Mouse (Mus musculus): ENCODE results near the gene BC049715.
"Not testable (repeated sequence)": the region's sequence is repeated elsewhere in the genome, so short reads cannot be mapped to it uniquely, and the experiment has no call there.

BC049715 gene

GRCm38 (mm10) chr6:136827516-136827880 is at the start of gene BC049715:
BC049715 (plus strand) TSS chr6:136827626.
- no peak for DNase-seq (ENCODE audit: low spot score)

- no peak for DNase-seq (ENCODE audit: low spot score)
Observed at GRCm38 (mm10) chr6:136781377-136781986, 45.9 kb upstream of the BC049715 start, which contains the start of gene Gucy2c. Gucy2c (minus strand) TSS chr6:136781765.

DNA sequence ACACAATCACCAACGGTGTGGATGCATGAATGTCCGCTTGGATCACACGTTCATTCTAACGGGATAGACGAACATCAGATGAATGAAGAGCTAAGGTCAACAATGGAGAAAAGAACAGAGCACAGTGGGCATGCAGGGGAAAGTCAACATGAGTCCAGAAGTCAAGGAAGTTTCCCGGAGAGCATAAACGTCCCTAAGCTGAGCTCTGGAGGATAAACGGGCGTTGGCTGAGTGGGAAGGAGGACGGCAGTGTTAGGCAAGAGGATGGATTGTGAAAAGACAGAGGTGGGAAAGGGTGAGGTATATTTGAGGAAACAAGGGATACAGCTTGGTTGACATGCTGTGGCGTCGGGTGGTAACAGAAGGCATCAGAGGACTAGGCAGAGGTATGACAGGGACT is 45.3 kb upstream of the BC049715 start:
- DNase-seq (ENCODE audit: low spot score) = no peak

DNA sequence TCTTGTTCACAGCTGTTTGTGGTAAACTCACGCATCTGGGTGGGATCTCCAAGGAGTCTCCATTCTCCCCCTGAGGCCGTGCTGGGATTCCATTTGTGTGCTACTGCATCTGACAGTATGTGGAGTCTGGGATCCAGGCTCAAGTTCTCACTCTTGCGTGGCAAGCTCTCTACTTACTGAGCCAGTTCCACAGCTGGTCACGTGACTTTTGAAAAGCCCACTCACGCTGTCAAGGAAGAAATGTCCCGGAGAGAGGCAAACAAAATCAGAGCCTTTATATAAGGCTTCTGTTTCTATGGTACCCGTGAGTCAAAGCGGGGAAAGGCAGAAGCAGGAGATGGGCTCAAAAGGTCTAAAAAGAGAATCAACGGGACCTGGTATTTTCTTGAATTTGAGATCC is 44.7 kb upstream of the BC049715 start:
- no peak for DNase-seq (ENCODE audit: low spot score)

DNA sequence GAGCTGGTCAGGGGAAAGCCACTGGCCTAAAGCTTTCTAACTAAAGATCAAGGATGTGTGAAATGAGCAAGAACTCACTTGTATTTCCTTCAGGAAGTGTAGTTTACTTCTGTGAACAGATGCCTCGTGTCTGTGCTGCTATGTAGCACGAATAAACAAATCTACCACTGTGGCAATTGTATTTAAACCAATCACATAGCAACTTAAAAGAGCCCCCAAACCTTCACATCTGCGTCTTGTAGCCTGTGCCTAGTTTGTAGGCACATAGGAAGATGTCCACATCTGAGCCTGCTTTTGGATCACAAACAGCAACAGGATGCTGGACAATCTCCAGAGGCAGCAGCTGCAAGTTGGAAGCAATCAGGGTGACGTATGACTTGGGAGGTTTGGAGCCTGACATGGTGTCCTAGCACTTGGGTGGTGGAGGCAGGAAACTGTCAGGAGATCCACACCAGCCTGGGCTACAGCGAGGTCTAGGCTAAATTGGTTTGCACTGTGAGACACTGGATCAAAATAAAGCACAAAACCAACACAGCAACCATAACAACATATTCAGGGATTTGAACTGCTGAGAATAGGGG is 37.9 kb upstream of the BC049715 start:
- DNase-seq (ENCODE audit: low spot score) = no peak

DNA sequence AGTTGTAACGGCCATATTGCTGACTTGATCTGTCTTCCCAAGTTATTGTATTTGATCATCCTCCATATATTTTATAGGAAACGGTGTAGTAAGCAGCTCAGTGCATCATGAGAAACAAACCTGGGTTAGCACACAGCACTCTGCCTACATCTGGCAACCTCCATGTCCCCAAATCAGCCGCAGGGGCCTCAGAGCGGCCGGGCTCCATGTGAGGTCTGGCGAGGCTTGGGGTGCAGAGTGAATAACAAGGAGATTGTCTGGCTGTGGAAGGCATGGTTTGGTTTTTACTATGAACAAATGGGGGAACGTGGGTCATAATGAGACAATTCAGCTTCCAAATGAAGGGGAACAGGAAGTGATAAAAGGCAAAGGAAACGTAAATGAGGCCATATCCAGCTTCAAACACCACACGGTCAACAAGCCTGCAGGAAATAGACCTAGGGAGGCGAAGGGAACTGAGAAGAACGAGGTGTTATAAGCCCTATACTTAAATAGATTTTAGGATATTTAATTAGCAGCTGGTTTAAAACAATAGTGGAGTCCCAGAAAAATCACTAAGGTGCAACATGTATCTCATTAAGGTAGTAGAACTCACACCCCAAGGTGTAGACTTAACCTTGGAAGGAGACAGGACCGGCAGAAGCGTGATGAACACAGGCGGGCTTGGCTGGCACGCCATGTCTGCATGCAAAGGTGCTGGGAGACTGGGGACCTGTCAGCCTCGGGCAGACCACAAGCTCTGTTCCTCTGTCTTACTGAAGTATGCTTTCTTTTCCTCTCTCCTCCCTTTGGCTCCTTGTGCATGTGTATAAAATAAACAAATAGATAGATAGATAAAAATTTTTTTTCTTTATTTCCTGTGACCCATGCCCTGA is 34.3 kb upstream of the BC049715 start:
- DNase-seq (ENCODE audit: low spot score) = no peak

- no peak for DNase-seq (ENCODE audit: low spot score)
Observed at GRCm38 (mm10) chr6:136793831-136794525, 33.4 kb upstream of the BC049715 start.

GRCm38 (mm10) chr6:136795110-136795509 is 32.3 kb upstream of the BC049715 start:
- no peak for DNase-seq (ENCODE audit: low spot score)

- DNase-seq (ENCODE audit: low spot score) = no peak
Observed at GRCm38 (mm10) chr6:136795850-136796249, 31.6 kb upstream of the BC049715 start.

DNA sequence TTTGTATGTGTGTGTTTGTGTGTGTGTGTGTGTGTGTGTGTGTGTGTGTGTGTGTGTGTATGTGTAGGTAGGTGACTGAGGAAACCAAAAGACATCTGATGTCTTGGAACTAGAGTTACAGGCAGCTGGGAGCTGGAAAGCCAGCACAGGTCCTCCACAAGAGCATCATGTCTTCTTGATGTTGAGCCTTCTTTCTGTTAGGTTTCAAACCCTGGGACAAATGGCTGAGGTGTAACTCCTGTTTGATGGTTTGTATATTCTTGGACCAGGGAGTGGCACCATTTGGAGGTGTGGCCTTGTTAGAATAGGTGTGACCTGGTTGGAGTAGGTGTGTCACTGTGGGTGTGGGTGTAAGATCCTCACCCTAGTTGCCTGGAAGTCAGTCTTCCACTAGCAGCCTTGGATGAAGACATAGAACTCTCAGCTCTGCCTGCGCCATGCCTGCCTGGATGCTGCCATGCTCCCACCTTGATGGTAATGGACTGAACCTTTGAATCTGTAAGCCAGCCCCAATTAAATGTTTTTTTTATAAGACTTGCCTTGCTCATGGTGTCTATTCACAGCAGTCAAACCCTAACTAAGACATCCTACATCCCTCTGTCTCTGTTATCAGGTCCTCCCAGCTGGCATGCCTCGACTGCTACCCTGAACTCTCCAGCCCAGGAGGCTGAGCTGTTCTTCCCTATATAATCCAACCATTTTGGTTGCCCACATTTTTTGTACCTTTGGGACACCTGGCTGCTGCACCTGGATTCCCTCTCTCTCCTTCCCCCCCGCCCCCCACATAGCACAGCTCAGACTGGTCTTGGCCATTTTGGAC is 29.3 kb upstream of the BC049715 start:
- not testable (repeated sequence) for DNase-seq (ENCODE audit: low spot score)

DNA sequence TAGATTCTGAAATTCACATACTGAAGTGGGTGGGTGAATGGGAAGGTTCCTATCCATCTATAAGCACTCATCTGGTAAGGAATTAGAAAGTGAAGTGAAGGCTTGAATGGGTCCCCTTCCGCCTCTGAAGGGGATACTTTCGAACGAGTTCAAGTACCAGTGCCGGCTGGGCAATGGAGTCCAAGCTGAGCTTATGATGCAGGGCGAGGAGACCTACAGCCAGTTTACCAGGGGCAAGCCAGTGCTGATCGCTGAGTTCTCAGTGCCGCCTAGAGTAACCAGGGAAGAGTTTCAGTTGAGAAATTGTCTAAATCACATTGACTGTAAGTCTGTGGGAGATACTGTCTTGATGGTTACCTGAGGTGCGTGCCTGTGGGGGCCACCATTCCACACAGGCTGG is 26.7 kb upstream of the BC049715 start:
- no peak for DNase-seq (ENCODE audit: low spot score)

DNA sequence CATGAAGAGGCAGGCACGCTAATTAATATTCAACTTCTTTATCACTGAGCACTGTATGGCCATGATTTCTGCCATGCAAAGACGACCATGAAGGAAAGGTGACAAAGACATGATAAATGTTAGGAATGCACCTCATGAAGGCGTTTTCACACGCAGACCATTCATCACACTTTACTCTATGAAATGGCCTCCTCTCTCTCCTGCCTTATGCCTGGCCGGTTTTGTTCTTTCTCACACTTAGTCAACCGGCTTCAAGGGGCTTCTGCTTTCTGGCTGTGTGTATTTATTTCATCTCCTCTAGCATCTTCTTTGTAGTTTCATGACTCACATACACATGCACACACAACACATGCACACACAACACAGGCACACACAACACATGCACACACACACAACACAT is 26.2 kb upstream of the BC049715 start:
- no peak for DNase-seq (ENCODE audit: low spot score)

GRCm38 (mm10) chr6:136803093-136803738 is 24.2 kb upstream of the BC049715 start:
- DNase-seq (ENCODE audit: low spot score) = no peak

DNA sequence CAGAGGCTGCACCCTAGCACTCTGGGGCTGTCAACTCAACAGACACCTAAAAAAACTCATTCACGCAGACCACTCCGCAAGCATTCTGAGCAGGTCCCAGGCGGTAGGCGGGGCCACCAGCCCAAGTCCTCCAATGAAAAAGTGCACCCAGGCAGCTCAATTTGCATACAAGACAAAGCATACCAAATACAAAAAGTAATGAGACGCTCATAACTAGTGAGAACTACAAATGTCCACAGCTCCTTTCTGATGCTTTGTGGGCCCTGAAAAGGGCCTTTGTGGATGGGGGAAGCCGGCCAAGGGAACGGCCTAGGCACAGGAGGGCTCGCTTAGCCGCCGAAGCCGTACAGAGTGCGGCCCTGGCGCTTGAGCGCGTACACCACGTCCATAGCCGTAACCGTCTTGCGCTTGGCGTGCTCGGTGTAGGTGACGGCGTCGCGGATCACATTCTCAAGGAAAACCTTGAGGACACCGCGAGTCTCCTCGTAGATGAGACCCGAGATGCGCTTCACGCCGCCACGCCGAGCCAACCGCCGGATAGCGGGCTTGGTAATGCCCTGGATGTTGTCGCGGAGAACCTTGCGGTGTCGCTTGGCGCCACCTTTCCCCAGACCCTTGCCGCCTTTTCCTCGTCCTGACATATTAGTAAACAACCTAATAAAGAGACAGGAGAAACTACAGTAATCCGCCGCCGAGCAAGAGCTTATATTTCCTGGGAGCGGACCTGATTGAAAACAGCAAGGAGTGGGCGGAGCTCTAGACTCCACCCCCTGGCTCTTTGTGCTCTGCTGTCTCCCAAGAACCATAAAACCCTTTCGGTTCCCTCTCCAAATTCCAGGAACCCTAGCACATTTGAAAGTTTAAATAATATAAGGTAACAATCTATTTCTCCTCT is 23.4 kb upstream of the BC049715 start, which contains the start of gene Hist4h4:
Gene Hist4h4, minus strand, starts transcription at position 677 of the 895 bp plus-strand sequence.
- peak; percentile 94 for DNase-seq (ENCODE audit: low spot score)

DNA sequence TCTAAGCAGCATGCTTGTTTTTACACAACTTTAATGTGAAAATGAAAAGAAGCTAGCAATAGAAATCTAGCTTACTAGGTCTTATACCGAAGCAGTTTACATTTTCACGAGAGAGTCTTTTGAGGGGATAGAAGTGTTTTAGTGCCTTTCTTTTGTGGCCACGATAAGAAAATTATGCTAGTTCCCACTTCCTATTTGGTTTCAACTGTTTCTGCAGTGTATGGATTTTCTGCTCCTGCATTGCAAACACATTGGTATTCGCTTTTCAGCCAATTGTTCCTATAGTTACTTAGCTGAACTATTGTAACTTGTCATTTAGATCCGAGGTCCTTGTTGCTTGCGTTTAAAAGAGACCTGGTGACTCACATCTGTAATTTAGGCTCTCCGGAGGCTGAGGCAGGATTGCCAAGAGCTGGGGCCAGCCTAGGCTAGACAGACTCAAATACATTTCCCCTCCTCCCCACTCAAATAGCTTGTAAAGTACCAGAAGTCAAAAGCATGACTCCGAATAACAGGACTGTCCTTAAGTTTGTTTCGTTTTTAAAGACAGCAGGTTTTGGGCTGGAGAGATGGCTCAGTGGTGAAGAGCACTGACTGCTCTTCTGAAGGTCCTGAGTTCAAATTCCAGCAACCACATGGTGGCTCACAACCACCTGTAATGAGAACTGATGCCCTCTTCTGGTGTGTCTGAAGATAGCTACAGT is 22.6 kb upstream of the BC049715 start:
- no peak for DNase-seq (ENCODE audit: low spot score)

DNA sequence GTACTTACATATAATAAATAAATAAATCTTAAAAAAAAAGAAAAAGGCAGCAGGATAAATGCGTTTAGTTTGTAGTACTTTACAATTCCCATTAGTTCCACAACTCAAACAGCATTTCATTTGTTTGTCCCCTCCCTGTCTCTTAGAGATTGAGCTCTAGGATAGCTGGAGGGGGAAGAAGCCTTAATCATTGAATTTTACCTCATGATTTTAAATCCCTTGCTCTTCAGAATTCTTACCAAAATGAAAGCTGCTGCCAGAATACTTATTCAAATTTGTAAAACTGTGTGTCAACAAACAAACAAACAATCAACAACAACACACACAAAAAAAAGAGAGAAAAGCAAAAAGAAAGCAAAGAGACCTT is 22.0 kb upstream of the BC049715 start:
- no peak for DNase-seq (ENCODE audit: low spot score)

GRCm38 (mm10) chr6:136806819-136807218 is 20.6 kb upstream of the BC049715 start:
- no peak for DNase-seq (ENCODE audit: low spot score)

DNA sequence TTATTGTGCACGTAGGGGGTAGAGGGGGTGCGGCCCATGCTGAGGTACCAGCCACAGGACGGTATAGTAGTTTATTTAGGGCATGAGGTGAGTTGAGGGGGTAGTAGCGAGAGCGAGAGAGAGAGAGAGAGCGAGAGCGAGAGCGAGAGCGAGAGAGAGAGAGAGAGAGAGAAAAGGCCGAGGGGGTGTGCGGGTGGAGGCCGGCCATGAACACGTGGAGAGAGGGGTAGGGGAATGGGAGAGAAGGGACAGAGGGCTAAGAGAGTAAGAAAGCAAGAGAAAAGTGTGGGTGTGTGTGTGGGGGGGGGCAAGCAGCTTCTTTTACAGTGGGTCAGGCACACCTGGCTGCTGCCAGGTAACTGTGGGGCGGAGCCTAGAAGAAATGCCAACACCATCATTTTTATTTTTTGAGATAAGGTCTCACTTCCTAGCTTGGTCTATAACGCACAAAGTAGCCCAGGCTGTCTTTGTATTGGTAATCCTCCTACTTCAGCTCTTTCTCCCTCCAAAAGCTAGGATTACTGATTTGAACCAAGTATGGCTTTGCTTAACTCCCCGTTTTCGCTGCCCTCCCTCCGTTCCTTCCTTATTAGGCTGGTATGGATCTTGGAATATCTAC is 19.9 kb upstream of the BC049715 start:
- DNase-seq (ENCODE audit: low spot score) = no peak

- DNase-seq (ENCODE audit: low spot score) = peak; percentile 98
Observed at GRCm38 (mm10) chr6:136808014-136808417, 19.4 kb upstream of the BC049715 start, which contains the start of gene H2afj. H2afj (plus strand) TSS chr6:136808244.

All from urinary bladder, postnatal 10 days (tissue).